Mouse (Mus musculus): ENCODE measurements around the gene Apoa4.

DNA sequence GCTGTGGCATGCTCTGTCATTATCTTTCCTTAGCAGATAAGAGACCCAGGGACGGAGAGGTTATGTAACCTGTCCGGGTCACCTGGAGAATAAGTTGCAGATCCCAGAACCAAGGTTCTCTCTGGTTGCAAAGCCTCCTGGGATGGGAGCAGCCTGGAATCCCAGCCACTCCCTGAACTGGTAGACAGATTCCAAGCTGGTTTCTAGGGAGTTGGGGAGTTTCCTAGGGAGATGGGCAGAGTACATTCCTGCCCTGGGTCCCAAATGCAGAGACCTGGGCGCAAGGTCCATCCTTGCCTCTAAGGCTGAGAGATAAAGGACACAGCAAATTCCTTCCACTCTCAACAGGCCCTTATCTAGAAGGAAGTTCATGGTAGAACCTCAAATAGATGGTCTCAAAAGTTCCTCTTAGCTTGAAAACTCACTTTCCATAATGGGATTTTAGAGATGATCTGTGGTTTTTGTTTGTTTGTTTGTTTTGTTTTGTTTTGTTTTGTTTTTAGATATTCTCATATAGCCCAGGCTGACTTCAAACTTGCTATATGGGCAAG is 13.4 kb upstream of the Apoa4 start:
- no peak for TF ChIP-seq CTCF (IDR thresholded peaks at IDR 0.05; ENCODE audit: extremely low read depth, insufficient read length, insufficient replicate concordance, low read depth, low read length)
- no peak for TF ChIP-seq POLR2A (IDR thresholded peaks at IDR 0.05; ENCODE audit: low read depth, low read length)
